Mouse (Mus musculus): ENCODE measurements around the gene Olfr39. TPM values are rescaled to one million over a fixed set of nuclear protein-coding genes. Genes with fewer than 3 reads are reported as not detected.
"Not testable (repeated sequence)": the region's sequence is repeated elsewhere in the genome, so short reads cannot be mapped to it uniquely, and the experiment has no call there.

The Olfr39 gene
- polyA plus RNA-seq (2014; fragmentation: Nextera tagmentation; extraction: Ambion mirVana): not detected in 2 replicates

DNA sequence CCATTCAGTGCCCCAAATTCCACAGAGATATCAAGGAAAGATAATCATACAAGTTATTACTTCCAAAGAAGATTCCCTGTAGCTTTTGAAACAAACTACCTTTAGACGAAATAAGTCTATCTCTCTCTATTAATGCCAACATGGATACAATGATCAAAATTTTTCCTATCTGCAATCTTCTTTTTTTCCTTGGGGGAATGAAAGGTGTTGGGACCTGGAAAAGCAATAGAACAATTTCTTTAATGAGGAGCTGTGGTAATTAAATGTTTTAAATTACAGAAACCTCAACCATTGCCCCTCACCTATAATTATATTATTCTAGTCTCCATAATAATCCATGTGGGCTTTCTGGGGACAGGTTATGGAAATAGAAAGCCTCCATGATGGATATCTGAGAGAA, at the start of gene Olfr39:
Gene Olfr39 (plus strand): TSS at position 301 of the 400 bp plus-strand sequence.
- Histone ChIP-seq H3K36me3 (ENCODE audit: control insufficient read depth, insufficient read depth, low read length) (no peaks in the 10 kb centered on the region), H3K9me3 (ENCODE audit: control insufficient read depth, low read depth, low read length) (no peaks in the 10 kb centered on the region), H3K27me3 (ENCODE audit: control insufficient read depth, insufficient read depth, low read length) (no peaks in the 10 kb centered on the region), H3K4me1 (ENCODE audit: control insufficient read depth, insufficient read depth, low read length) (no peaks in the 10 kb centered on the region), H3K4me2 (replicated peaks; ENCODE audit: low read depth, low read length) (no peak within 1 kb of the TSS), H3K9ac (replicated peaks; ENCODE audit: low read depth, low read length) (no peak within 1 kb of the TSS), H3K4me3 (ENCODE audit: low read depth, low read length) (no peak within 1 kb of the TSS), H3K27ac (ENCODE audit: low read length) (no peak within 1 kb of the TSS)
- no peak for ATAC-seq (ENCODE audit: insufficient number of reproducible peaks, insufficient read depth, low FRiP score, low read depth)
- WGBS: 81% methylated on average over 1 of the region's 1 CpGs

DNA sequence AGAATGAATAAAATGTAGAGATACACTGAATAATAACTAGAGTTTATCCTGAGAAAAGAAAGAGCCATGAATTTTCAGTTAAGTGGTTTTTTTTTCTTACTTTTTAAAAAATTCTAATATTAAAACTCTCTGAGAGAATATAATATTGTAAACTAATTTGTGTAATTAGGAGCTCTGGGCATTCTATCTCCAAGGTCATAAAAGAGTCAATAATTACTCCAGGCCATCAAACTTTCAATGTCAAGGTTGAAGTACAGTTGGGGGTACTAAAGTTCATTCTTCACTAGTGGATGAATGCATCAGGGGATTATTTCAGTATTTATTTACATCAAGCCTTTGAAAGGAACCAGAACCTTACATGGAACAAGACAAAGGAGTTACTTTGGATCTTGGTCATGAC, 45.3 kb upstream of the Olfr39 start, which contains the start of gene Olfr872:
Gene Olfr872 (plus strand): TSS at position 301 of the 400 bp plus-strand sequence.
- Histone ChIP-seq H3K36me3 (ENCODE audit: control insufficient read depth, insufficient read depth, low read length) (no peaks in the 10 kb centered on the region), H3K27me3 (ENCODE audit: control insufficient read depth, insufficient read depth, low read length) (no peaks in the 10 kb centered on the region), H3K4me1 (ENCODE audit: control insufficient read depth, insufficient read depth, low read length) (no peaks in the 10 kb centered on the region), H3K27ac (ENCODE audit: low read length) (no peak within 1 kb of the TSS), H3K9me3 (ENCODE audit: control insufficient read depth, low read depth, low read length) (no peaks in the 10 kb centered on the region), H3K4me3 (ENCODE audit: low read depth, low read length) (no peak within 1 kb of the TSS), H3K4me2 (replicated peaks; ENCODE audit: low read depth, low read length) (no peak within 1 kb of the TSS), H3K9ac (replicated peaks; ENCODE audit: low read depth, low read length) (no peak within 1 kb of the TSS)
- ATAC-seq (ENCODE audit: insufficient number of reproducible peaks, insufficient read depth, low FRiP score, low read depth): no peak

GRCm38 (mm10) chr9:20237378-20237777, 44.8 kb upstream of the Olfr39 start:
- Histone ChIP-seq H3K9ac (replicated peaks; ENCODE audit: low read depth, low read length) (no peak overlapping the region), H3K4me2 (replicated peaks; ENCODE audit: low read depth, low read length) (no peak overlapping the region), H3K36me3 (ENCODE audit: control insufficient read depth, insufficient read depth, low read length) (no peaks in the 10 kb centered on the region), H3K27me3 (ENCODE audit: control insufficient read depth, insufficient read depth, low read length) (no peaks in the 10 kb centered on the region), H3K9me3 (ENCODE audit: control insufficient read depth, low read depth, low read length) (no peaks in the 10 kb centered on the region), H3K4me3 (ENCODE audit: low read depth, low read length) (no peak overlapping the region), H3K27ac (ENCODE audit: low read length) (no peak overlapping the region), H3K4me1 (ENCODE audit: control insufficient read depth, insufficient read depth, low read length) (no peaks in the 10 kb centered on the region)
- 68% methylated on average over 2 of the region's 2 CpGs for WGBS
- ATAC-seq (ENCODE audit: insufficient number of reproducible peaks, insufficient read depth, low FRiP score, low read depth): no peak

DNA sequence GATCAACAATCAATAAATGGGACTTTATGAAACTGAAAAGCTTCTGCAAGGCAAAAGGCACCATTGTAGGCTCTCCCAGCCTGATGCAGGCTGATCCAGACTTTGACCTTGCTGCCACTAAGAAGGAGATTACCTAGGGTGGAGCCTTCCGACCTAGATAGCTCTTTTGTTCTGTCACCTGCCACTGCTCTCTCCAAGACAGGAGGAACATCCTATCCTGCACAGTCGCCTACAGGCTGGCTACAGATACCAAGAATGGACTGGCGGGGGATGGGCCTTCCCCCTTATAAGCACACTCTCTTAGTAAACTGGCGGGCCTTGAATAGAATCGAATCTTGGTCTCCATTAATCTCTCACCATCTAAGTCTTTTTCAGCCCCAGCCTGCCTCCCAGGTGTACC, 13.4 kb downstream of the Olfr39 start:
- H3K27ac ChIP-seq (ENCODE audit: low read length); H3K36me3 ChIP-seq (ENCODE audit: control insufficient read depth, insufficient read depth, low read length); H3K4me2 ChIP-seq (replicated peaks; ENCODE audit: low read depth, low read length); ATAC-seq (ENCODE audit: insufficient number of reproducible peaks, insufficient read depth, low FRiP score, low read depth); H3K4me1 ChIP-seq (ENCODE audit: control insufficient read depth, insufficient read depth, low read length); H3K4me3 ChIP-seq (ENCODE audit: low read depth, low read length); H3K27me3 ChIP-seq (ENCODE audit: control insufficient read depth, insufficient read depth, low read length); H3K9ac ChIP-seq (replicated peaks; ENCODE audit: low read depth, low read length); H3K9me3 ChIP-seq (ENCODE audit: control insufficient read depth, low read depth, low read length): not testable (repeated sequence)
- 86% methylated on average over 5 of the region's 5 CpGs for WGBS

GRCm38 (mm10) chr9:20298232-20298631, 16.1 kb downstream of the Olfr39 start, which contains the start of gene Olfr873:
TSS of gene Olfr873 (plus strand) at chr9:20298532.
- Histone ChIP-seq H3K9ac (replicated peaks; ENCODE audit: low read depth, low read length) (no peak within 1 kb of the TSS), H3K36me3 (ENCODE audit: control insufficient read depth, insufficient read depth, low read length) (no peaks in the 10 kb centered on the region), H3K4me2 (replicated peaks; ENCODE audit: low read depth, low read length) (no peak within 1 kb of the TSS), H3K4me1 (ENCODE audit: control insufficient read depth, insufficient read depth, low read length) (no peaks in the 10 kb centered on the region), H3K27ac (ENCODE audit: low read length) (no peak within 1 kb of the TSS), H3K4me3 (ENCODE audit: low read depth, low read length) (no peak within 1 kb of the TSS), H3K27me3 (ENCODE audit: control insufficient read depth, insufficient read depth, low read length) (no peaks in the 10 kb centered on the region), H3K9me3 (ENCODE audit: control insufficient read depth, low read depth, low read length) (no peaks in the 10 kb centered on the region)
- WGBS: 75% methylated on average over 1 of the region's 1 CpGs
- no peak for ATAC-seq (ENCODE audit: insufficient number of reproducible peaks, insufficient read depth, low FRiP score, low read depth)

GRCm38 (mm10) chr9:20335994-20336393, 53.8 kb downstream of the Olfr39 start, which contains the start of gene Olfr18:
TSS of gene Olfr18 (minus strand) at chr9:20336094.
- ATAC-seq (ENCODE audit: insufficient number of reproducible peaks, insufficient read depth, low FRiP score, low read depth): no peak
- Histone ChIP-seq H3K9ac (replicated peaks; ENCODE audit: low read depth, low read length) (no peak within 1 kb of the TSS), H3K4me1 (ENCODE audit: control insufficient read depth, insufficient read depth, low read length) (no peaks in the 10 kb centered on the region), H3K27ac (ENCODE audit: low read length) (no peak within 1 kb of the TSS), H3K4me3 (ENCODE audit: low read depth, low read length) (no peak within 1 kb of the TSS), H3K36me3 (ENCODE audit: control insufficient read depth, insufficient read depth, low read length) (no peaks in the 10 kb centered on the region), H3K4me2 (replicated peaks; ENCODE audit: low read depth, low read length) (no peak within 1 kb of the TSS), H3K27me3 (ENCODE audit: control insufficient read depth, insufficient read depth, low read length) (no peaks in the 10 kb centered on the region), H3K9me3 (ENCODE audit: control insufficient read depth, low read depth, low read length) (no peaks in the 10 kb centered on the region)

Other genes starting within 250 kb of the Olfr39 start
- not detected in 2 replicates for gene Olfr867, start 224.8 kb upstream of the Olfr39 start, polyA plus RNA-seq (2014; fragmentation: Nextera tagmentation; extraction: Ambion mirVana)
- gene Olfr868, start 183.7 kb upstream of the Olfr39 start, polyA plus RNA-seq (2014; fragmentation: Nextera tagmentation; extraction: Ambion mirVana): not detected in 2 replicates
- gene Olfr869, start 153.3 kb upstream of the Olfr39 start, polyA plus RNA-seq (2014; fragmentation: Nextera tagmentation; extraction: Ambion mirVana): not detected in 2 replicates
- gene Olfr870, start 108.3 kb upstream of the Olfr39 start, polyA plus RNA-seq (2014; fragmentation: Nextera tagmentation; extraction: Ambion mirVana): not detected in 2 replicates
- gene Olfr871, start 70.1 kb upstream of the Olfr39 start, polyA plus RNA-seq (2014; fragmentation: Nextera tagmentation; extraction: Ambion mirVana): not detected in 2 replicates
- not detected in 2 replicates for gene Olfr872, start 45.2 kb upstream of the Olfr39 start, polyA plus RNA-seq (2014; fragmentation: Nextera tagmentation; extraction: Ambion mirVana)
- not detected in 2 replicates for gene Olfr873, start 16.2 kb downstream of the Olfr39 start, polyA plus RNA-seq (2014; fragmentation: Nextera tagmentation; extraction: Ambion mirVana)
- not detected in 2 replicates for gene Olfr18, start 53.7 kb downstream of the Olfr39 start, polyA plus RNA-seq (2014; fragmentation: Nextera tagmentation; extraction: Ambion mirVana)
- 43.2 and 49.0 TPM in 2 replicates for gene Zfp560, start 102.8 kb downstream of the Olfr39 start, polyA plus RNA-seq (2014; fragmentation: Nextera tagmentation; extraction: Ambion mirVana)
- gene Zfp26, start 177.8 kb downstream of the Olfr39 start, polyA plus RNA-seq (2014; fragmentation: Nextera tagmentation; extraction: Ambion mirVana): 29.9 and 32.7 TPM in 2 replicates
- gene Zfp426, start 210.4 kb downstream of the Olfr39 start, polyA plus RNA-seq (2014; fragmentation: Nextera tagmentation; extraction: Ambion mirVana): 25.2 and 27.5 TPM in 2 replicates
- 94.0 and 94.9 TPM in 2 replicates for gene Zfp266, start 239.1 kb downstream of the Olfr39 start, polyA plus RNA-seq (2014; fragmentation: Nextera tagmentation; extraction: Ambion mirVana)

Measured in stomach, embryonic 14.5 days (tissue).